8 mouse cellular contexts compared by ENCODE assay signal in the genomic region with DNA sequence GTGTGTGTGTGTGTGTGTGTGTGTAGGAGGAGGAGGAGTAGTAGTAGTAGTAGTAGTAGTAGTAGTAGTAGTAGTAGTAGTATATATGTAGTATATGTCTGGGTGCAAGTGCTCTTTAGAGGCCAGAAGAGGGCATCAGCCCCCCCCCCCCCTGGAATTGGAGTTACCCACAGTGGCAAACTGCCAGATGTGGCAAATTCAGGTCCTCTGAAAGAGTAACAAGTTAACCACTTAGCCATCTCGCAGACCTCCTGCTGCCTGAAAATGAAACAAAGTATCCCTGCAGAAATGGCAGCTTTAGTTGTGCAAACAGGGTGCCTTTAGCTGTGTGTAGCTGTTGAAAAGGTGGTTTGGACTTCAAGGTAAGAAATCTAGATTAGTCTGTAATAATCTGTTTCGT. TPM values are rescaled to one million over a fixed set of nuclear protein-coding genes. Genes with fewer than 3 reads are reported as not detected.
DNase-seq lines count a peak whose midpoint lies in the region; ATAC-seq and TF ChIP-seq lines count a peak whose summit lies in the region.

No protein-coding gene starts in this region.

- H3K4me3 ChIP-seq in lung, embryonic 14.5 days (ENCODE audit: low read depth, low read length), result peak overlapping the region; percentile 82; the same call in 1 of the 2 replicates
- no peak overlapping the region for H3K4me3 ChIP-seq in kidney, embryonic 14.5 days (ENCODE audit: low read length)

- 58% methylated on average over 2 of the region's 2 CpGs for WGBS in lung, embryonic 14.5 days
- 72% methylated on average over 2 of the region's 2 CpGs for WGBS in kidney, embryonic 14.5 days

- H3K27ac ChIP-seq in lung, embryonic 14.5 days (ENCODE audit: low read depth), result peak overlapping the region; percentile 87; the same call in 1 of the 2 replicates
- H3K27ac ChIP-seq in kidney, embryonic 14.5 days (ENCODE audit: low read depth, low read length), result peak overlapping the region; percentile 62; the same call in 1 of the 2 replicates

- H3K9ac ChIP-seq in lung, embryonic 14.5 days, result no peak overlapping the region
- H3K9ac ChIP-seq in kidney, embryonic 14.5 days (ENCODE audit: low read depth, low read length), result no peak overlapping the region

- no peak for TF ChIP-seq CTCF in lung, embryonic 14.5 days (IDR thresholded peaks at IDR 0.05; ENCODE audit: low read depth)

- DNase-seq in lung, embryonic 14.5 days, result peak; percentile 64
- DNase-seq in lung, postnatal 10 days, result no peak
- peak; percentile 37 to 63 for DNase-seq in natural killer cell, adult 2 months (ENCODE audit: low spot score in 2 of 2)
- DNase-seq in layer of hippocampus, postnatal 14 days (ENCODE audit: low spot score in 2 of 2), result no peak
- DNase-seq in left cerebral cortex, adult 18-20 months (ENCODE audit: low spot score in 2 of 2), result no peak
- DNase-seq in layer of hippocampus, postnatal 36 days, result no peak

- H3K27me3 ChIP-seq in lung, embryonic 14.5 days (ENCODE audit: insufficient read depth, low read length), result no peaks in the 10 kb centered on the region
- no peaks in the 10 kb centered on the region for H3K27me3 ChIP-seq in kidney, embryonic 14.5 days (ENCODE audit: control insufficient read depth, insufficient read depth, low read length)

- no peak; the same call in 1 of the 2 replicates for ATAC-seq in lung, embryonic 14.5 days (ENCODE audit: insufficient read depth)
- ATAC-seq in common myeloid progenitor, adult 5-6 weeks (replicated peaks; ENCODE audit: low read depth, poor library complexity, severe bottlenecking), result peak; percentile 37
- ATAC-seq in kidney, embryonic 14.5 days (ENCODE audit: low FRiP score, low TSS enrichment), result no peak

- H3K9me3 ChIP-seq in lung, embryonic 14.5 days (ENCODE audit: low read depth, low read length), result no peaks in the 10 kb centered on the region
- no peaks in the 10 kb centered on the region for H3K9me3 ChIP-seq in kidney, embryonic 14.5 days (ENCODE audit: control insufficient read depth, low read length)

- peaks cover 6% of the 10 kb centered on the region for H3K4me1 ChIP-seq in lung, embryonic 14.5 days (ENCODE audit: insufficient read depth)
- H3K4me1 ChIP-seq in kidney, embryonic 14.5 days (ENCODE audit: control insufficient read depth, insufficient read depth, low read length), result 0 out of 2 replicates have a peak, but pooled peaks cover 6% of the 10 kb centered on the region

- peak overlapping the region; percentile 73 for H3K4me2 ChIP-seq in lung, embryonic 14.5 days
- peak overlapping the region; percentile 56; the same call in 1 of the 2 replicates for H3K4me2 ChIP-seq in kidney, embryonic 14.5 days (replicated peaks; ENCODE audit: low read depth, low read length)

- H3K36me3 ChIP-seq in lung, embryonic 14.5 days (ENCODE audit: insufficient read depth), result peaks cover 5% of the 10 kb centered on the region; the same call in 1 of the 2 replicates
- no peaks in the 10 kb centered on the region for H3K36me3 ChIP-seq in kidney, embryonic 14.5 days (ENCODE audit: control insufficient read depth, insufficient read depth, low read length)

RNA-seq across cellular contexts. Expression of gene Sfxn1, which starts 1.8 kb away (rescaled TPM):
- polyA plus RNA-seq in lung, embryonic 14.5 days (2014; fragmentation: Nextera tagmentation; extraction: Ambion mirVana), result 81.4 and 83.1 TPM in 2 replicates
- total RNA-seq in common myeloid progenitor, adult 5-6 weeks (2017), result 88.5 and 103 TPM in 2 replicates
- 109 and 110 TPM in 2 replicates for polyA plus RNA-seq in kidney, embryonic 14.5 days (2014; fragmentation: Nextera tagmentation; extraction: Ambion mirVana)
- 10 to 100 TPM; 52.3 to 52.9 TPM for total RNA-seq in layer of hippocampus, postnatal 14 days (2021)
- total RNA-seq in left cerebral cortex, adult 18-20 months (2021), result 10 to 100 TPM; 47.3 to 50.5 TPM
- 10 to 100 TPM; 42.7 to 45.5 TPM for total RNA-seq in layer of hippocampus, postnatal 36 days (2021)

RNA-seq across cellular contexts. Expression of gene Drd1, which starts 18.0 kb away (rescaled TPM):
- 0.24 TPM in 1 of 2 replicates, not detected in the other for polyA plus RNA-seq in lung, embryonic 14.5 days (2014; fragmentation: Nextera tagmentation; extraction: Ambion mirVana)
- total RNA-seq in common myeloid progenitor, adult 5-6 weeks (2017), result 0.27 TPM in 1 of 2 replicates, not detected in the other
- polyA plus RNA-seq in kidney, embryonic 14.5 days (2014; fragmentation: Nextera tagmentation; extraction: Ambion mirVana), result 0.05 and 0.16 TPM in 2 replicates
- total RNA-seq in layer of hippocampus, postnatal 14 days (2021), result 1 to 10 TPM; 2.4 to 2.9 TPM
- total RNA-seq in left cerebral cortex, adult 18-20 months (2021), result 10 to 100 TPM; 38.5 to 52.1 TPM
- 1 to 10 TPM; 5.2 to 5.7 TPM for total RNA-seq in layer of hippocampus, postnatal 36 days (2021)

Comparison
In these comparisons a context has a peak if more than half of its experiments do, and no peak if none do; other contexts are left out.
1. DNase-seq: peak in lung, embryonic 14.5 days (single experiment) and natural killer cell, adult 2 months (2 of 2); none in lung, postnatal 10 days (single experiment), layer of hippocampus, postnatal 14 days (0 of 2), left cerebral cortex, adult 18-20 months (0 of 2) and layer of hippocampus, postnatal 36 days (0 of 2).
2. RNA of gene Drd1, which starts 18.0 kb away (total RNA-seq): 38.5 to 52.1 TPM in left cerebral cortex, adult 18-20 months; 5.2 to 5.7 TPM in layer of hippocampus, postnatal 36 days, 2.4 to 2.9 TPM in layer of hippocampus, postnatal 14 days and 0.27 TPM in common myeloid progenitor, adult 5-6 weeks; every median in the first group is over 4 times any median in the second.